Mouse (Mus musculus) liver, adult 2 months (tissue): ENCODE measurements around the gene Ptges.

Source experiments
- CTCF ChIP-seq: fragments of 200-500 bp; IDR thresholded peaks from 2 replicates; pipeline ENCODE4 v1.5.1; 2011; ENCODE audit warnings: low read depth, low read length, control low read depth
- POLR2A ChIP-seq: fragments of 200-500 bp; IDR thresholded peaks from 2 replicates; pipeline ENCODE4 v1.6.1; 2011; ENCODE audit warnings: low read length, control low read depth; ENCODE audit not compliant: insufficient read depth; ENCODE audit errors: extremely low read depth

GRCm38 (mm10) chr2:30962570-30963254, 33.0 kb upstream of the Ptges start:
- TF ChIP-seq POLR2A (peak; percentile 23; the same call in 1 of the 2 replicates), CTCF (no peak)
